Mouse (Mus musculus) adrenal gland, postnatal 0 days (tissue): ENCODE measurements around the gene Myrf. TPM values are rescaled to one million over a fixed set of nuclear protein-coding genes. Genes with fewer than 3 reads are reported as not detected.

Source experiments
- microRNA-seq: library from miRNA; unstranded; fragments of <30 nt; microRNA quantifications from one replicate; pipeline ENCODE4, GENCODE M21; 2016; ENCODE audit warnings: borderline replicate concordance; ENCODE audit not compliant: insufficient number of aligned reads
- polyA plus RNA-seq: library from polyadenylated mRNA; unstranded; fragments of >200 nt; fragmentation: Nextera tagmentation; extraction: Ambion mirVana; gene quantifications from 2 replicates; pipeline ENCODE4 v1.2.1, GENCODE M21; 2015

Gene Myrf
- polyA plus RNA-seq: 3.1 and 4.0 TPM in 2 replicates

GRCm38 (mm10) chr19:10240654-10241305 lies at the start of gene Myrf:
Gene Myrf, minus strand, starts transcription at chr19:10240748.

DNA sequence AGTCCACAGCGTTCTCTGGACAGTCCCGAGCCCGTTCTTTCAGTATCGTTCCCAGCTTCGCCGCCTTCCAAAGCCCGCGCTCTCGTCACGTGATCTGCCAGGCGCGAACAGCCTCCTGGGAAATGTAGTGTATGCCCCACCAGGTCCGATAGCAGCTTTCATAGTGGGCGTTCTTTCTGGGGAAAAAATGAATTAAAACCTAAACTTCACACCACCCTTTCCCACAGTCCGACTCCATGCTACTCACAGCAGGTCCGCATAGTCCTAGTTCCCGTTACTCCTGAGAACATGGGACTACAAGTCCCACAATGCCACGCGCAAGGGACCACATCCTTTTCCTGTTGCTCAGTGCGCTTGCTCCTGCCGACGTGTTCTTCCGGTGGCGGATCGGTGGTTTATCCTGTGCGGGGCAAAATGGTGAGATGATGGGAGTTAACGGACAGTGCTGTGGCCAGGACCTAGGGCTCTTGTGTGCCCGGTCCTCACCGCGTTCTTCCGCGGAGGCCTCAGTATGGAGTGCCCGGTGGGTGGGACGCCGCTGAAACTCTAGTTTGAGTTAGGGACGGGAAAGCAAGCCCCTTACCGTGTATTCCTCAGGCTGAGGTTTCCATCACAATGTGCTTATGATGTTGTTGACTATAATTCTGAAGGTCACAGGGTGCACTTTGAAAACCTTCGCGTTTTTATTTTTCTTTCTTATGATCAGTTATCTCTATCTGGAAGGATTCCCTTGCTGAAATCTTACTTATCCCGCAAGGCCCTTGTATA lies 36.5 kb downstream of the Myrf start, which contains the start of the genes Tmem258 and Fen1:
Gene Tmem258 (plus strand): TSS at position 167 of the 768 bp plus-strand sequence.
Gene Fen1 (minus strand): TSS at position 322 of the 768 bp plus-strand sequence.

GRCm38 (mm10) chr19:10182670-10183298 lies 57.8 kb downstream of the Myrf start, which contains the start of gene Fads1:
Gene Fads1, plus strand, starts transcription at chr19:10182888.

Small RNA genes lying within 50 kb of the gene (microRNA-seq; reads per million reads assigned to microRNA genes)
- 2.8 reads per million for gene Mir6993

Other genes with a start within 250 kb of the Myrf start
- gene Best1, start 239.1 kb downstream of the Myrf start, polyA plus RNA-seq: 1.3 and 2.2 TPM in 2 replicates
- gene Rab3il1, start 239.1 kb downstream of the Myrf start, polyA plus RNA-seq: 25.0 and 25.9 TPM in 2 replicates
- 10.0 and 20.0 TPM in 2 replicates for gene Fads3, start 199.2 kb downstream of the Myrf start, polyA plus RNA-seq
- gene Fads2, start 139.0 kb downstream of the Myrf start, polyA plus RNA-seq: 160 and 345 TPM in 2 replicates
- 81.3 and 126 TPM in 2 replicates for gene Fads1, start 57.9 kb downstream of the Myrf start, polyA plus RNA-seq
- gene Tmem258, start 36.7 kb downstream of the Myrf start, polyA plus RNA-seq: 538 and 559 TPM in 2 replicates
- gene Fen1, start 36.6 kb downstream of the Myrf start, polyA plus RNA-seq: 33.0 and 47.4 TPM in 2 replicates
- 1.7 and 2.6 TPM in 2 replicates for gene Dagla, start 64.1 kb upstream of the Myrf start, polyA plus RNA-seq
- 5.5 and 7.3 TPM in 2 replicates for gene Syt7, start 148.3 kb upstream of the Myrf start, polyA plus RNA-seq
- 0.65 and 1.9 TPM in 2 replicates for gene Lrrc10b, start 216.7 kb upstream of the Myrf start, polyA plus RNA-seq
- gene Ppp1r32, start 242.2 kb upstream of the Myrf start, polyA plus RNA-seq: not detected in 2 replicates